Mouse (Mus musculus) thymus, postnatal 25 days (tissue): ENCODE results near the gene BC053393.
"Not testable (repeated sequence)": the region's sequence is repeated elsewhere in the genome, so short reads cannot be mapped to it uniquely, and the experiment has no call there.

ENCODE experiments used
- DNase-seq: peaks from one replicate; pipeline ENCODE4 v3.0.0; 2022

Gene BC053393

DNA sequence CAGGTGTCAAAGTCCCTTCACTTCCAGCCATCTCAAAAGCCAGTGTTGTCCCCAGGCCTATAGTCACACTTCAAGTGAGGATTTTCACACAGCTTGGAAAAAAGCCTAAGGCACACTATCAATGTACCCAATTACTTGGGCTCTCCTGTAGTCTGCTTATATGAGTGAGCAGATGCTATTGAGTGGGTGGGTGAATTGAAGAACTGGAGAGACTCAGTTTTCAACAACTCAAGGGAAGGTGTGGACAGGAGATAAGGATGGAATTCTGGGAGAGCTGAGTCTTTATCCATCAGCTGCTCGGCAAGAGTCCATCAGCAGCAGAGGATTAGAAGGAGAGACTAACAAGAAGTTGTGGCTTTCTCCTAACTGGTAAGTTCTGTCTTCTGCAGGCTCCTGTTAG is at the start of gene BC053393:
TSS of gene BC053393 (plus strand) at position 210 of the 400 bp plus-strand sequence.
- DNase-seq, result no peak

DNA sequence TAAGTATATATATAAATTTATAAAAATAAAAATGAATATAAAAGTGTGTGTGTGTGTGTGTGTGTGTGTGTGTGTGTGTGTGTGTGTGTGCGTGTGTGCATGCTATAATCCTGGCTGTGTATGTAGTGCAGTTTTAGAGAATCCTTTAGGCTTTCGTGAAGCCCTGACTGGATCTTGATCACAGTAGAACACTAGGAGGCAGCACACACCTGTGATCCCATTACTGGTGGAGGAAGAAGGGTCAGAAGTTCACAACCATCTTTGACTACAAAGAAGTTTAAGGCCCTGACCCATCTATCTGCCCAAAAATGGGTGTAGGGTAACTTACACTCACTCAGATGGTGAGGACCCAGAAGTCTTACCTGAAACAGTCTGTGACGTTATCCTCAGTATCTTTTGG is 48.6 kb upstream of the BC053393 start:
- DNase-seq, result peak; percentile 6

DNA sequence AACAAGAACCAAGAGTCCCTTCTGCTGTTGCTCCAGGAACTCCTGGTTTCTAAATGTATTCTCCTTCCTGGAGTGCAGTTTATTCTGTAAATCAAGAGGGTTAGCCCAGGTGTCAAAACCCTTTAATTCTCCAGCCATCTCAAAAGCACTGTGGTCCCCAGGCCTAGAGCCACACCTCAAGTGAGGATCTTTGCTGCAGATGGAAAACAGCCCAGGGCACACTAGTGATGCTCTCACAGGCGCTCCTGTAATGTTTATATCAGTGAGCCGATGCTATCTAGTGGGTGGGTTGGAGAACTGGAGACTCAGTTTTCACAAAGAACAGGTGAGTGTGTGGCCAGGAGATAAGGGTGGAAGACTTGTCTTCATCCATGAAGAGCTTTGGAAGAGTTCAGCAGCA is 47.4 kb upstream of the BC053393 start, which contains the start of gene Gm12169:
TSS of gene Gm12169 (plus strand) at position 301 of the 400 bp plus-strand sequence.
- no peak for DNase-seq

DNA sequence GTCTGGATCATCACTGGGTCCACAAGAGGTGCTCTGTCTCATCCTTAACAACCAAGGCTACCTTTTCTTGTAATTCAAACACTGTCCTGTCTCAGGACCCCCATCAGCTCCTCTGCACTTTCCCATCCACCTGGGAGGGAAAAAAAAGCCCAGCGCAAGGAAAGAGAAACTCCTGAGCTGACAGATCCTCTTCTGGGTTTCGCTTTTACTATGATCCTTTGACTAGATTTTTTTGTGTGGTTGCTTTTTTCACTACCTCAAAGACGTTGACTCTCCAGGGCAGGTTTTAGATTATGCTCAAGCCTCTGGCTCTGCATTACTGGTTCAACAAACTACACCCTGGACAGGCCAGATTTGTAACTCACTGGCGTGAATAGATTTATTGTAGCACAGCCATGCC is 41.2 kb upstream of the BC053393 start:
- no peak for DNase-seq

DNA sequence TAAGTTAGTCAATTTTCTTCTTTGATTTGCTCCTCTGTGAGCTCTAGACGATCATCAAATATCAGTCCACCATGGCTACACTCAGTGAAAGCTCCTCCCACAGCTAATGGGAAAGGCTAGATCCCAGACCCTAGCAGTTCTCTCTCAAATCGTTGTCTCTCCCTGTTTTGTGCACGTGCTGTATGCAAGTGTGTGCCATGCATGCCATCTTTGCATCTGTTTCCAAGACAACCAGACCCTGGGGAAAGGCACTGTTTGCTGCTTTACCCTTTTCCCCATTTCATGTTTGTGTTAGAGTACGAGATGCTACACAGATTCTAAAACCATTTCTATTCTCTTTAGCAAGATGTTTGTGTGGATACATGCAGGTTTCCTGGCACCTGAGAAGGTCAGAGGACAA is 34.4 kb upstream of the BC053393 start:
- DNase-seq, result no peak

DNA sequence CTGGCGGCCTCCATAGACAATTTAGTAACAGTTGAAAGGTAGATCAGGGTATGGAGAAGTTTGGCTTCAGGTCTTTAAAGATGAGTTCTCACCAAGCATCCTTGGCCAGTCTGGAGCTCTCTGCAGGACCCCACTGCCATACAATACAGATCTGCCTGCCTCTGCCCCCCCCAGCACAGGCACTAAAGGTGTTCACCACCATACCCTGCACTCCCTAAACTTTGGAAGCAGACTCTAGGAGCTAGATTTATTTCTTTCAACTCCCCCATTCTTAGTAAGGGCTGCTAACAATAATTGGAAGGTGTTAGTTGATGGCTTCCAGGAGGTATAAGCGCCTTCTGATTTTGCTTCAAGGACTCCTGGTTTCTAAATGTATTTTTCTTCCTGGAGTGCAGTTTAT is 27.8 kb upstream of the BC053393 start:
- no peak for DNase-seq

DNA sequence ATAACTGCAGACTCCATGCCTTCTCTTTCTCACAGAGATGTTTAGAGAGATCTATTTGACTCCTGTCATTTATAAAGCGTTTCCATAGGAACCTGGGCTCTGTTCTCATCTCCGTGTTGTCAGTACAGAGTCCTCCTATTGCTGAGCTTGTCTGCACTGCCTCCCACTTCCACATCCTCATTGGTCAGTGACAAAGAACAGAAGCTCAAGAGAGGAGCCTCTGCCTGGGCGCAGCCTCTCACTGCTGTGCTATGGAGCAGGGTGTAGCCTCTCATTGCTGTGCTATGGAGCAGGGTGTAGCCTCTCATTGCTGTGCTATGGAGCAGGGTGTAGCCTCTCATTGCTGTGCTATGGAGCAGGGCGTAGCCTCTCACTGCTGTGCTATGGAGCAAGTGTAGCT is 21.6 kb upstream of the BC053393 start:
- DNase-seq, result no peak

DNA sequence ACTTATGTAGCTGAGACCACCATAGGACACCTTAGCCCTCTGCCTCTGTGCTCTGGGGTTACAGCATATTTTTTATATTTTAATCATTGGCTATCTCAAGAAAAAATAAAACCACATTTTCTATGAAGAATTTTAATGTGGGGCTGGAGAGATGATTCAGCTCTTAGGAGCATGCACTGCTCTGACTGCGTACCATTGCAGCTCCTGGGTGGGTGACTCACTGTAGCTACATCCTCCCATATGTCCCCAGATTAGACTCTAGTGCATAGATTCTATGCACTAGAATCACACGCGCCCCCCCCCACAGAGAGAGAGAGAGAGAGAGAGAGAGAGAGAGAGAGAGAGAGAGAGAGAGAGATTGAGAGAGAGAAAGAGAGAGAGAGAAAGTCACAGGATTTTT is 18.6 kb upstream of the BC053393 start:
- no peak for DNase-seq

DNA sequence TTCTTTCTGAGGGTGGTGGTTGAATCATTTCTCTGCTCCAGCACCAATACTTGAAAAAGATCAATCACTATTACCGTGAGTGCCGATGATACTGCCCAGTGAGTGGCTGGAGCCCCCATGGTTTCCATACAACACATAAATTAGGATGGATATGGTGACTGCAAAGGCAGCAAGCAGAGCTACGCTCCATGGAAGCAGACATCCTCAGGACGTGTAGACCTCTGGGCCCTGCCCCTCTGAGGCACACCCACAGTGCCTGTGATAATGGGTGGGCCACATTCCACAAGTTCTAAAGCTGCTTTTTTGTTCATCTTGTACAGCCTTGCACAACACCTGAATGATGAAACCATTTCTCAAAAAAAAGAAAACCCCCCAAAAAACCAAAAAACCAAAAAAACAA is 10.2 kb upstream of the BC053393 start:
- no peak for DNase-seq

DNA sequence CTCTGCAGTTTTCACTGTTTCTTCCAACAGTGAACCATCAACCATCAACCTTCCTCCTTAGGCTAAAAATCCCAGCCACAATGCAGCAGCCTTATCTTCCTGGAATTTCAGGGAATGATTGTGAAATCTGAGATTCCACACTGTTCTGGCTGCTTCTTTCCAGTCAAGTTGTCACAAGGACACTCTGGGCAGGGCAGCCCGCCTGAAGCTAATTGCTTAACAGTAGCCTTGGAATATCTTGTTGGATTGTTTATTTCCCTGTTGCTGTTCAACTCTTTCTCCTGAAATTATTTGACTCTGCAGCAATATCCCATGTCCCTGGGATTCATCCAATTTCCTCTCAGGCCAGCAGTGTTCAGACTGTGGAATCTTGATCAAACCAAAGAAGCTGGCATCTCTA is 6.7 kb upstream of the BC053393 start:
- DNase-seq, result no peak

DNA sequence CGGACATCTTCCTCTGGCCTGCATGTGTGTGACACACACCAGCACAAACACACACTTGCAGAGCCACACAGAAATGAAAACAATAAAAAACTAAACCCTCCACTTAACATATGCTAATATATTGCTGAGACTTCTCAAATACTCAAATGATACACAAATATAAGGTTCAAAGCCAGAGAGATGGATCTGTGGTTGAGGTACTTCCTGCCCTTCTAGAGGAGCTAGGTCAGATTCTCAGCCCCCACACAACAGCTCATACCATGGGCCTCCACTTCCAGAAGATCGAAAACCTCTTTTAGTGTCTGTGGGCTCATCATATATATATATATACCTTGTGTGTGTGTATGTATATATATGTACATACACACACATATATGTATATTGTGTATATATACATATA is 5.4 kb upstream of the BC053393 start:
- no peak for DNase-seq

DNA sequence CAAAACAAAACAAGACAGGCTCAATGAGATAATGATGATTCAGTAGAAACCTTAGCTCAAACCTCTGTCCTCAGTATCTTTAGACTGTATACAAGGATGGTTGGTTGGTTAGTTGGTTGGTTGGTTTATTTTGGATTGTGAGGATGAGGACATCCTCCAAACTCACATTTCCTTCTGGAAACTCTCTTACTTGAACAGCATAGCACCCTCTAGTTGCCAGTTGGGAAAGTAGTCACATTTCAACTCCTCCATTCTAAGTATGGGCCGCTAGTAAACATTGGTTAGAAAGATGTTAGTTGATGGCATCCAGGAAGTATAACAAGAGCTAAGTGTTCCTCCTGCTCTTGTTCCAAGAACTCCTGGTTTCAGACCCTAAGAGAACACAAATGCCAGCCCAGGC is 2.2 kb upstream of the BC053393 start:
- no peak for DNase-seq

DNA sequence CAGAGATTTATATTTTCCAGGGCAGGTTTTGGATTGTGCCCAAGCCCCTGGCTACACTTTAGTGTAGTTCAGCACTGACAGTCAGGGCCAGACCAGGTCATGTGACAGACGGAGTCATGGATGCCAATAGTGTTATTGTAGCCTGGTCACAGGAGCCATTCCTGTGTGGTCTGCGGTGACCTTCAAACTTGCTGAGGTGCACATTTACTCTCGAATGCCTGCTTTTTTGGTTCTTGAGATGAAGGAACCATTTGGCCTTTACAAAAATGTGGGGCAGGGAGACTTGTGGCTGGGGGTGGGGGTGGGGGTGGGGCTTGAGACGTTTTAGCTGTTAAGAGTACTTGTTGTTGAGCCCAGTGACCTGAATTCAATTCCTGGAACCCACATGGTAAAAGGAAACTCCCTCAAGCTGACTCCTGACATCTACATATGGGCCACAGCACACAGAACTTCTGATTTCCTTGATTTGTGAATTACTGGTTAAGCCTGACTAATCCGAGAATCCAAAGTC is 7.5 kb downstream of the BC053393 start:
- DNase-seq, result no peak

DNA sequence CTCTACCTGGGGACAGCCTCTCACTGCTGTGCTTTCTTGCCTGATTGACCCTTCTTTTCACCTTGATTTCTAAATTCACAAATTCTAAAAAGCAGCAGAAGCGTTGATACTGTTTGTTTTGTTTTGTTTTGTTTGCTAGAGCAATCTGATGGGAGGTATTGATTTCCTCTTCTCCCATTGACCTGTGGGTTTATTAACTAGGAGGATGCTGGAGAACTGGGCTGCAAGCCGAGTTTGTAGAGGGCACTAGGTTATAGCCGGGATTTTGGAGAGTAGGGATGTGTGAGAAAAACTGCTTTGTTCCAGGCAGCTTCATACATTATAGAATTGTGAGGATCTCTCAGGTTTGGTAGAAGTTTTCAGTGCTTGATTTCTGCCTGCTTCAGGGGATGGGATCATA is 9.1 kb downstream of the BC053393 start:
- DNase-seq, result no peak

DNA sequence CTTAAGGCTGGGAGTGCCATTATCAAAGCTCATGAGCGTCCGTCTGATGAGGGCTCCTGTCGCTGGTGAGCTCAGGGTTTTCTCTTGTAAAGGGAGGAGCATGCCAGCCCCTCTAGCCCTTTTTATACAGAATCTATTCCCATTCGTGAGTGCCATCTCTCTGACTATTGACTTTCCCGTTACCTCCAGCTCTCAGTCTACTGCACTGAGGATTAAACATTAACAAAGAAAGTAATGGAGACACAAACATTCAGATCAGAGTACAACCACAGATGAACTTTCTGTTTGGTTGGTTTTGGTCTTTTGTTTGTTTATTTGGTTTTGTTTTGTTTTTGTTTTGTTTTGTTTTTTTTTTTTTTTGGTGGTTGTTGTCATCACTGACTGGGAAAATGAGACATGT is 11.4 kb downstream of the BC053393 start:
- no peak for DNase-seq

DNA sequence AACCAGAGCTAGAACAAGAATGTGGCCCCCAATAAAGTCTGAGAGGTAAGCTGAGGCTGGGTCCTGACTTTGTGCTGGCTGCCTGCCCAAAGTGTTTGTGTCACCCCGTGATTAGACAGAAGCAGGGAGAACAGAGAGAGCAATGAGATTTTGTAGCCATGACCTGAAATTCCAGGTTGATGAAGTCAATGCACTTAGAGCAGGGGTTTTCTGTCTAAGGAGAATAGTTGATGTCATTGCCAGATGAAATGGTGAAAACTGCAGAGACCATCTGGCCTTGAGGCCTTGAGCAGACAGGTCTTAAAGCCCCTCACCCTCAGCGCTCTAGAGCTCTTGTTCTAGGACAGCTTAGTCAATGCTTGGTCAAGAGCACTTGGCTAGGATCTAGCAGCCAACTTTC is 21.1 kb downstream of the BC053393 start:
- no peak for DNase-seq

DNA sequence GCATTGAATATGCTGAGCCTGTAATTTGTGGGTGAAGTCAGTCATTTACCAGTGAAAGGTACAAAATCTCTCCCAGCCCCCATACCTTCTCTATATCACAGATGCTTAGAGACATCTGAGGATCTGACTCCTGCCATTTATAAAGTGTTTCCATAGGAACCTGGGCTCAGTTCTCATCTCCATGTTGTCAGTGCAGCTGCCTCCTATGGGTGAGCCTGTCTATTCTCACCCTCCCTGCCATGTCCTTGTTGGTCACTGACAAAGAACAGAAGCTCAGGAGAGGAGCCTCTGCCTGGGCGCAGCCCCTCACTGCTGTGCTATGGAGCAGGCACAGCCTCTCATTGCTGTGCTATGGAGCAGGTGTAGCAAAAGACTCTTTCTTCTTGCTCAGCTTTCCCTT is 48.6 kb downstream of the BC053393 start:
- DNase-seq, result no peak

DNA sequence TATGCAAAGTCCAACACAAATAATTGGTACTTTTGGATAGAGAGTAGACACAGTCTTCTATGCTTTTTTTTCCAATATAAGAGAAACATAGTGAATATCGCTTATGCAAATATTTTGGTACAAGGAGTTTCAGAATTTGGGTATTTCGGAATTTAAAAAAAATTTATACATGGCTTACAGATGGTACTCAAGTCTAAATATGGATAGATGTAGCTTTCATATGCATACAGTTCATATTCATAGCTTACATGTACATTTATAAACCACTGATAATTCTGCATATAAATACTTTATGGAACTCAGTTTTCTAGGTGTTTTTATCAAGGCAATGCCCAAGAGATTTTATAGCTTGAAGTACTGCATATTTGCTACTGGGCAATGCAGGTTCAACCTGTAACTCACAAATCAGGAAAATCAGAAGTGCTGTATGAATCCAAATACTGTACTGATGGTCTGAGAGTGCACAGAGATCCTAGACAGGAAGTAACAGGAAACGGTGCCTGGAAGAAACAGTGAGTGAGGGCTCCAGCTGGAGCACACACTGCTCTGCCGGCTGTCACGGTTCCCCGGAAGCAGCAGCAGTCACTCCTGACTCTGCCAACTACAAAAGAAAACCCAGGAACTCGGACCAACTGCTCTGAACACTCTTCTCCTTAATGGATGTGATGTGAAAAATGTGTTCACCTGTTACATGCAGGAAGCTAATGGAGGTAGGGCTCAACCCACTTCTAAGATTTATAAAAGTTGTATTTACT is 49.3 kb downstream of the BC053393 start:
- DNase-seq, result no peak

DNA sequence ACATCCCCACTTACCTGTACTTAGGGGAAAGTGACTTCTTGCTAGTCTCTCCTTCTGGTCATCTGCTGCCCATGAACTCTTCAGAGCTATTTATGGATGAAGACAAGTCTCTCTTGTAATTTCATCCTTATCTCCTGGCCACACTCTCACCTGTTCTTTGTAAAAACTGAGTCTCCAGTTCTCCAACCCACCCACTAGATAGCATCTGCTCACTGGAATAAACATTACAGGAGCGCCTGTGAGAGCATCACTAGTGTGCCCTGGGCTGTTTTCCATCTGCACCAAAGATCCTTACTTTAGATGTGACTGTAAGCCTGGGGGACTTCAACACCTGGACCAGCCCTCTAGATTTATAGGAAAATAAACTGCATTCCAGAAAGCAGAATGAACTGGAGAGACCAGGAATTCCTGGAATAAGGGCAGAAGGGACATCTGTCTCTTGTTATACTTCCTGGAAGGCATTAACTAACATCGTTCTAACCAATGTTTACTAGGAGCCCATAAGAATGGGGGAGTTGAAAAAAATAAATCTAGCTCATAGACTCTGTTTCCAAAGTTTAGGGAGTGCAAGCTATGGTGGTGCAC is 58.0 kb downstream of the BC053393 start, which contains the start of gene Dppa1:
TSS of gene Dppa1 (minus strand) at position 51 of the 585 bp plus-strand sequence.
- DNase-seq, result no peak

DNA sequence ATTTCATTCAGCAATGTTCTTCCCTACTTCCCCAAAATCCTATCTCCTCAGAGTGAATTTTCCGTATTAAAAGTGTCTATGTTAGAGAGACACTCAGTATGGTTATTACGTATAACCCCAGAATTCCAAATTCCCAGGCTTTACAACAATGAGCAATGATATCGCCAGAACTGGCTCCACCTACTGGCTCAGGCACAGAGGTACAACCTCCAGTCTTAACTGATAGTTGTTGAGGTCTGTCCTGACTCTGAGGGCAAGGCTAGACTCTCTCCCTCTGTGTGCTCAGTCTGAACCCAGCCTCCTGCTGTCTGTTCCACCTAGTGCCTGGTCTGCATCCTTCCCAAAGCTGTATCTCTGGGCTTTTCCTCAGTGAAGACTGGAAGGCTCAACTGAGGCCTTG is 60.3 kb downstream of the BC053393 start:
- DNase-seq, result peak; percentile 14

DNA sequence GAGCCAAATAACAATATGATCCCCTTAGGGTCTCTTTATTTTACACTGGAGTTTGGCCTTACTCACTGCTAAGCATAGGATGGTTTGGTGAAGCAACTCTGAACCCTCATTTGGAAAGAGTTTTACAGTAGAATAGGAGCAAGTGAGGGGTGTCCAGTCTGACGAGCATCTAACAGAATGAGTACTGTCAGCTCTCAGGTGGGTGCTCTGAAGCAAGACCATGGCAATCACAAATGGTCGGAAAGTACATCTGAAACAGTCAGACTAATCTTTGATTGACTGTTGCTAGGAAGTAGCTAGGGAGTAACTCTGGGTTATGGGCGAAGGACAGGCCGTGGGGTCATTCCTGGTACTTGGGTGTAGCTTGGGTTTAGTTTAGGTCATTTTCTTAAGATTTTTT is 64.2 kb downstream of the BC053393 start:
- DNase-seq, result not testable (repeated sequence)

DNA sequence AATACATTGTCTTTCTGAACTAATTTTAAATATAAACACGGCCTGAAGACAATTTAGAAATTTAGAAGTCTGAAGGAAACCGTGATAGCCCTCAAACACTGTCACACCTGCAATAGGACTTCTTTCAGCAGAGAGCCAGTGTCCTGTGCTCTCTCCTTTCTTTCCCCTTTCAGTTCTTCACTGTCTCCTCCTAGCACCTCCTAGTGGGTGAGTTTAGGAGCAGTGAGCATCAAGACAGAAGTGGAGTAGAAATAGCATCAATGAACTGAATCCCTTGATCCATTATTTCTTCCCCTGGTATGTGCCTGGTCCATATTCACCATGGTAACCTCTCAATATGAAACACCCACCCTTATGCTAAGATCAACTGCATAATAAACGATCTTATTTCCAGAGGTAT is 65.2 kb downstream of the BC053393 start:
- no peak for DNase-seq
